Mouse (Mus musculus) hindbrain, embryonic 14.5 days (tissue): ENCODE data around the gene Pcgf3. TPM values are rescaled to one million over a fixed set of nuclear protein-coding genes. Genes with fewer than 3 reads are reported as not detected.
A peak's percentile ranks its signal among the peaks of the same experiment; 100 is the strongest.

Source experiments
- ATAC-seq: fragments of 200-750 bp; cut with Nextera tagmentation; 2 replicates; pipeline ENCODE4 v1.8.0; 2017; ENCODE audit warnings: moderate number of reproducible peaks, mild to moderate bottlenecking, moderate TSS enrichment, moderate library complexity; ENCODE audit not compliant: low FRiP score
- DNase-seq: peaks from one replicate; pipeline ENCODE4 v3.0.0-alpha.2; 2015; ENCODE audit warnings: low spot score
- H3K27ac ChIP-seq: fragments of 300-500 bp; sonication (generic); 2 replicates; pipeline ENCODE4 v1.5.1; 2014; ENCODE audit warnings: mild to moderate bottlenecking, moderate library complexity
- H3K27me3 ChIP-seq: fragments of 300-500 bp; sonication (generic); 2 replicates; pipeline ENCODE4 v1.6.1; 2014; ENCODE audit warnings: mild to moderate bottlenecking, low read length, mixed read lengths; ENCODE audit not compliant: control insufficient read depth, insufficient read depth
- H3K36me3 ChIP-seq: fragments of 300-500 bp; sonication (generic); replicated peaks from 2 replicates; pipeline ENCODE4 v1.6.1; 2014; ENCODE audit not compliant: control insufficient read depth, insufficient read depth
- H3K4me1 ChIP-seq: fragments of 300-500 bp; sonication (generic); replicated peaks from 2 replicates; pipeline ENCODE4 v1.6.1; 2014; ENCODE audit warnings: antibody characterized with exemption, low read length, mixed read lengths; ENCODE audit not compliant: control insufficient read depth, insufficient read depth
- H3K4me2 ChIP-seq: fragments of 300-500 bp; sonication (generic); replicated peaks from 2 replicates; pipeline ENCODE4 v1.6.1; 2014; ENCODE audit warnings: mild to moderate bottlenecking, moderate library complexity
- H3K4me3 ChIP-seq: fragments of 300-500 bp; sonication (generic); replicated peaks from 2 replicates; pipeline ENCODE4 v1.5.1; 2014; ENCODE audit warnings: mild to moderate bottlenecking, low read length
- H3K9ac ChIP-seq: fragments of 300-500 bp; sonication (generic); 2 replicates; pipeline ENCODE4 v1.6.1; 2014
- H3K9me3 ChIP-seq: fragments of 300-500 bp; sonication (generic); 2 replicates; pipeline ENCODE4 v1.6.1; 2016; ENCODE audit warnings: low read length; ENCODE audit not compliant: control insufficient read depth
- WGBS: fragments of 180-500 bp; shearing (Covaris S2); extraction: QIAGEN DNeasy Blood & Tissue Kit; methylation state at CpG from one replicate; pipeline ENCODE4 v1.1.7; 2014; 5-methylcytosine and 5-hydroxymethylcytosine counted together
- polyA plus RNA-seq: library from polyadenylated mRNA; unstranded; fragments of >200 nt; fragmentation: Nextera tagmentation; extraction: Ambion mirVana; gene quantifications from 2 replicates; pipeline ENCODE4 v1.2.1, GENCODE M21; 2014

Gene Pcgf3
- polyA plus RNA-seq, 1 experiment from 2014 or later = 31.2 TPM

- no peak for ATAC-seq
- H3K36me3 ChIP-seq = no peaks in the 10 kb centered on the region
- 80% methylated on average over 7 of the region's 7 CpGs for WGBS
- H3K4me3 ChIP-seq = no peak overlapping the region
- H3K27ac ChIP-seq = no peak overlapping the region
- no peaks in the 10 kb centered on the region for H3K4me1 ChIP-seq
- no peak overlapping the region for H3K9ac ChIP-seq
- peaks cover 12% of the 10 kb centered on the region; the same call in 1 of the 2 replicates for H3K27me3 ChIP-seq
- no peak overlapping the region for H3K4me2 ChIP-seq
- H3K9me3 ChIP-seq = no peaks in the 10 kb centered on the region
- DNase-seq = no peak
These were observed 13.2 kb upstream of the Pcgf3 start for GRCm38 (mm10) chr5:108447857-108448256.

GRCm38 (mm10) chr5:108448785-108449668 is 12.0 kb upstream of the Pcgf3 start, which contains the start of gene Mfsd7a:
Mfsd7a (minus strand) TSS chr5:108448891.
- Histone ChIP-seq H3K9me3 (no peaks in the 10 kb centered on the region), H3K4me1 (no peaks in the 10 kb centered on the region), H3K27me3 (peaks cover 12% of the 10 kb centered on the region; the same call in 1 of the 2 replicates), H3K27ac (no peak within 1 kb of the TSS), H3K36me3 (no peaks in the 10 kb centered on the region), H3K4me3 (peak within 1 kb of the TSS; percentile 23), H3K4me2 (peak within 1 kb of the TSS; percentile 48), H3K9ac (peak within 1 kb of the TSS; percentile 29; the same call in 1 of the 2 replicates)
- 16% methylated on average over 24 of the region's 24 CpGs for WGBS
- peak; percentile 51; the same call in 1 of the 2 replicates for ATAC-seq
- DNase-seq = no peak

- WGBS = 82% methylated on average over 8 of the region's 8 CpGs
- DNase-seq (no peak), ATAC-seq (no peak)
- H3K27me3 ChIP-seq = peaks cover 12% of the 10 kb centered on the region; the same call in 1 of the 2 replicates
- H3K27ac ChIP-seq = no peak overlapping the region
- H3K36me3 ChIP-seq = no peaks in the 10 kb centered on the region
- no peak overlapping the region for H3K4me3 ChIP-seq
- H3K9ac ChIP-seq = no peak overlapping the region
- no peaks in the 10 kb centered on the region for H3K4me1 ChIP-seq
- no peak overlapping the region for H3K4me2 ChIP-seq
- no peaks in the 10 kb centered on the region for H3K9me3 ChIP-seq
These were observed 10.0 kb upstream of the Pcgf3 start for GRCm38 (mm10) chr5:108450837-108451540.

GRCm38 (mm10) chr5:108451611-108452010 is 9.4 kb upstream of the Pcgf3 start:
- ATAC-seq = no peak
- Histone ChIP-seq H3K27me3 (peaks cover 12% of the 10 kb centered on the region; the same call in 1 of the 2 replicates), H3K36me3 (no peaks in the 10 kb centered on the region), H3K4me2 (no peak overlapping the region), H3K4me3 (no peak overlapping the region), H3K27ac (no peak overlapping the region), H3K9me3 (no peaks in the 10 kb centered on the region), H3K9ac (no peak overlapping the region), H3K4me1 (no peaks in the 10 kb centered on the region)
- 92% methylated on average over 1 of the region's 1 CpGs for WGBS
- DNase-seq = no peak

GRCm38 (mm10) chr5:108452422-108452821 is 8.6 kb upstream of the Pcgf3 start:
- no peak for ATAC-seq
- Histone ChIP-seq H3K4me2 (no peak overlapping the region), H3K4me3 (no peak overlapping the region), H3K4me1 (no peaks in the 10 kb centered on the region), H3K9me3 (no peaks in the 10 kb centered on the region), H3K27me3 (peaks cover 12% of the 10 kb centered on the region; the same call in 1 of the 2 replicates), H3K27ac (no peak overlapping the region), H3K9ac (no peak overlapping the region), H3K36me3 (no peaks in the 10 kb centered on the region)
- WGBS = 83% methylated on average over 1 of the region's 1 CpGs
- DNase-seq = no peak

GRCm38 (mm10) chr5:108454094-108454493 is 6.9 kb upstream of the Pcgf3 start:
- H3K27ac ChIP-seq = no peak overlapping the region
- H3K4me2 ChIP-seq = no peak overlapping the region
- no peaks in the 10 kb centered on the region for H3K4me1 ChIP-seq
- DNase-seq (no peak), ATAC-seq (no peak)
- peaks cover 12% of the 10 kb centered on the region; the same call in 1 of the 2 replicates for H3K27me3 ChIP-seq
- H3K4me3 ChIP-seq = no peak overlapping the region
- H3K36me3 ChIP-seq = no peaks in the 10 kb centered on the region
- WGBS = 35% methylated on average over 3 of the region's 3 CpGs
- no peak overlapping the region for H3K9ac ChIP-seq
- H3K9me3 ChIP-seq = no peaks in the 10 kb centered on the region

GRCm38 (mm10) chr5:108458706-108459105 is 2.3 kb upstream of the Pcgf3 start:
- no peak for DNase-seq

GRCm38 (mm10) chr5:108460461-108460860 is 571 bp upstream of the Pcgf3 start:
- peak overlapping the region; percentile 83 for H3K4me3 ChIP-seq
- 43% methylated on average over 6 of the region's 6 CpGs for WGBS
- H3K9me3 ChIP-seq = no peaks in the 10 kb centered on the region
- peaks cover 28% of the 10 kb centered on the region for H3K4me1 ChIP-seq
- DNase-seq = no peak
- no peaks in the 10 kb centered on the region for H3K36me3 ChIP-seq
- H3K27ac ChIP-seq = no peak overlapping the region
- peak overlapping the region; percentile 46 for H3K9ac ChIP-seq
- H3K27me3 ChIP-seq = peaks cover 13% of the 10 kb centered on the region
- no peak for ATAC-seq
- peak overlapping the region; percentile 95 for H3K4me2 ChIP-seq

More at GRCm38 (mm10) chr5:108458706-108459105, 2.3 kb upstream of the Pcgf3 start:
- H3K9me3 ChIP-seq = no peaks in the 10 kb centered on the region
- no peaks in the 10 kb centered on the region for H3K36me3 ChIP-seq
- 72% methylated on average over 2 of the region's 2 CpGs for WGBS
- peaks cover 13% of the 10 kb centered on the region for H3K27me3 ChIP-seq
- no peak overlapping the region for H3K9ac ChIP-seq
- H3K4me2 ChIP-seq = no peak overlapping the region
- H3K27ac ChIP-seq = no peak overlapping the region
- peaks cover 18% of the 10 kb centered on the region for H3K4me1 ChIP-seq
- ATAC-seq = no peak
- H3K4me3 ChIP-seq = no peak overlapping the region

- ATAC-seq (no peak), DNase-seq (no peak)
- peaks cover 32% of the 10 kb centered on the region for H3K4me1 ChIP-seq
- no peak overlapping the region; the same call in 1 of the 2 replicates for H3K27ac ChIP-seq
- H3K36me3 ChIP-seq = no peaks in the 10 kb centered on the region
- 48% methylated on average over 4 of the region's 4 CpGs for WGBS
- peak overlapping the region; percentile 83 for H3K4me3 ChIP-seq
- H3K4me2 ChIP-seq = peak overlapping the region; percentile 95
- no peaks in the 10 kb centered on the region for H3K9me3 ChIP-seq
- peaks cover 13% of the 10 kb centered on the region for H3K27me3 ChIP-seq
- H3K9ac ChIP-seq = peak overlapping the region; percentile 97
These were observed 1.4 kb downstream of the Pcgf3 start for GRCm38 (mm10) chr5:108462446-108462845.
